ENCODE assay signal across 10 mouse cellular contexts in genomic region chr1:191184841-191185251, GRCm38 (mm10). TPM values are rescaled to one million over a fixed set of nuclear protein-coding genes. Genes with fewer than 3 reads are reported as not detected.
DNase-seq lines count a peak whose midpoint lies in the region; ATAC-seq lines count a peak whose summit lies in the region.
"Had no signal": no experiment of that assay in that cellular context is flagged by ENCODE, and none has a peak within 500 bp of the region (broad histone marks: within the 10 kb centered on the region; RNA-seq: fewer than 3 reads in every experiment).

No protein-coding gene starts in this region.

- peaks cover 14% of the 10 kb centered on the region for H3K4me1 ChIP-seq in forebrain, embryonic 11.5 days (replicated peaks; ENCODE audit: control insufficient read depth, insufficient read depth, low read length)
- H3K4me1 ChIP-seq in limb, embryonic 10.5 days: peaks cover 59% of the 10 kb centered on the region
- H3K4me1 ChIP-seq in midbrain, embryonic 13.5 days (replicated peaks): peaks cover 51% of the 10 kb centered on the region

- peak overlapping the region; percentile 46 for H3K4me3 ChIP-seq in forebrain, embryonic 11.5 days (ENCODE audit: low read depth, low read length)
- H3K4me3 ChIP-seq in limb, embryonic 10.5 days: peak overlapping the region; percentile 70
- H3K4me3 ChIP-seq in midbrain, embryonic 13.5 days (replicated peaks): peak overlapping the region; percentile 51

- WGBS in forebrain, embryonic 11.5 days: under 1% methylated on average over 22 of the region's 22 CpGs
- WGBS in limb, embryonic 10.5 days: 2% methylated on average over 22 of the region's 22 CpGs
- under 1% methylated on average over 22 of the region's 22 CpGs for WGBS in midbrain, embryonic 13.5 days

- intact Hi-C loops in heart, postnatal 36 days (cut with DNase I): loop anchor here (5.0 to 10.0 kb wide), 2 partner anchors 92 to 390 kb away; partner anchors contain the start of genes Dtl and Ints7

- H3K27me3 ChIP-seq in forebrain, embryonic 11.5 days (ENCODE audit: control insufficient read depth, insufficient read depth, low read length): peaks cover 53% of the 10 kb centered on the region
- peaks cover 88% of the 10 kb centered on the region for H3K27me3 ChIP-seq in limb, embryonic 10.5 days (ENCODE audit: low read depth, poor library complexity, severe bottlenecking)
- H3K27me3 ChIP-seq in midbrain, embryonic 13.5 days: peaks cover 90% of the 10 kb centered on the region
- H3K27me3 ChIP-seq: CH12.LX had no signal

- no peak for ATAC-seq in forebrain, embryonic 11.5 days (replicated peaks; ENCODE audit: low FRiP score)
- no peak for ATAC-seq in midbrain, embryonic 13.5 days

- no peak overlapping the region for H3K27ac ChIP-seq in forebrain, embryonic 11.5 days (ENCODE audit: low read depth, low read length)
- no peak overlapping the region; the same call in 1 of the 2 replicates for H3K27ac ChIP-seq in limb, embryonic 10.5 days
- H3K27ac ChIP-seq in midbrain, embryonic 13.5 days: no peak overlapping the region

- H3K36me3 ChIP-seq in forebrain, embryonic 11.5 days (ENCODE audit: control insufficient read depth, insufficient read depth, low read length): no peaks in the 10 kb centered on the region
- no peaks in the 10 kb centered on the region for H3K36me3 ChIP-seq in limb, embryonic 10.5 days
- no peaks in the 10 kb centered on the region for H3K36me3 ChIP-seq in midbrain, embryonic 13.5 days

- H3K9ac ChIP-seq in forebrain, embryonic 11.5 days (ENCODE audit: low read length): peak overlapping the region; percentile 23; the same call in 1 of the 2 replicates
- H3K9ac ChIP-seq in midbrain, embryonic 13.5 days (replicated peaks): peak overlapping the region; percentile 42; the same call in 1 of the 2 replicates

- peak overlapping the region; percentile 99 for H3K4me2 ChIP-seq in forebrain, embryonic 11.5 days (ENCODE audit: low read depth, low read length, severe bottlenecking)
- peak overlapping the region; percentile 92 for H3K4me2 ChIP-seq in midbrain, embryonic 13.5 days (replicated peaks)

- no peaks in the 10 kb centered on the region for H3K9me3 ChIP-seq in forebrain, embryonic 11.5 days (ENCODE audit: control insufficient read depth, low read length)
- H3K9me3 ChIP-seq in limb, embryonic 10.5 days (replicated peaks): no peaks in the 10 kb centered on the region
- no peaks in the 10 kb centered on the region for H3K9me3 ChIP-seq in midbrain, embryonic 13.5 days

- peak; percentile 22 to 25 for DNase-seq in cerebellum, postnatal 10 days
- no peak for DNase-seq in cerebellum, adult 8-10 months
- peak; percentile 55 for DNase-seq in forebrain, embryonic 11.5 days (ENCODE audit: low spot score)
- peak; percentile 48 to 56 for DNase-seq in heart, postnatal 36 days
- peak; percentile 67 for DNase-seq in limb, embryonic 10.5 days (ENCODE audit: low spot score)
- DNase-seq in urinary bladder, postnatal 25 days (ENCODE audit: low spot score): peak; percentile 45
- no peak for DNase-seq in right cerebral cortex, adult 18-20 months

RNA-seq across cellular contexts. Expression of gene Fam71a, which starts 20.2 kb away (rescaled TPM):
- not detected in 2 replicates for polyA plus RNA-seq in forebrain, embryonic 11.5 days (2014; fragmentation: Nextera tagmentation; extraction: Ambion mirVana)
- not detected for total RNA-seq in heart, postnatal 36 days (2021)
- not detected in 2 replicates for polyA plus RNA-seq in limb, embryonic 10.5 days (2016; fragmentation: Nextera tagmentation; extraction: Ambion mirVana)
- not detected in 2 replicates for polyA plus RNA-seq in midbrain, embryonic 13.5 days (2015; fragmentation: Nextera tagmentation; extraction: Ambion mirVana)
- total RNA-seq: CH12.LX; gastrocnemius, adult 8-10 months had no signal

RNA-seq across cellular contexts. Expression of gene Atf3, which starts 33.0 kb away (rescaled TPM):
- 2.0 and 2.4 TPM in 2 replicates for polyA plus RNA-seq in forebrain, embryonic 11.5 days (2014; fragmentation: Nextera tagmentation; extraction: Ambion mirVana)
- 10 to 100 TPM in 1 of 2 experiments, 1 to 10 TPM in 1; 5.0 to 17.9 TPM for total RNA-seq in heart, postnatal 36 days (2021)
- 1.8 and 2.8 TPM in 2 replicates for polyA plus RNA-seq in limb, embryonic 10.5 days (2016; fragmentation: Nextera tagmentation; extraction: Ambion mirVana)
- polyA plus RNA-seq in midbrain, embryonic 13.5 days (2015; fragmentation: Nextera tagmentation; extraction: Ambion mirVana): 0.83 and 1.2 TPM in 2 replicates

Comparison
In these comparisons a context has a peak if more than half of its experiments do, and no peak if none do; other contexts are left out.
1. DNase-seq: peak in cerebellum, postnatal 10 days (2 of 2), forebrain, embryonic 11.5 days (single experiment), heart, postnatal 36 days (2 of 2), limb, embryonic 10.5 days (single experiment) and urinary bladder, postnatal 25 days (single experiment); none in cerebellum, adult 8-10 months (single experiment) and right cerebral cortex, adult 18-20 months (single experiment).
2. Peak in every context shown above with its lines, with median percentiles within 50 percentile points of each other: H3K4me3 ChIP-seq.